Mouse (Mus musculus) cerebellum, adult 2 months (tissue): Measurements from ENCODE around the gene Rmnd1. TPM values are rescaled to one million over a fixed set of nuclear protein-coding genes. Genes with fewer than 3 reads are reported as not detected.
"Not testable (repeated sequence)": the region's sequence is repeated elsewhere in the genome, so short reads cannot be mapped to it uniquely, and the experiment has no call there.

Experiments
- DNase-seq, 2 experiments: peaks; one replicate each; pipeline ENCODE4 v3.0.0; 2021
- H3K27ac ChIP-seq: fragments of 200-500 bp; 2 replicates; pipeline ENCODE4 v1.5.1; 2012; ENCODE audit warnings: low read length, control low read depth, inconsistent platforms; ENCODE audit not compliant: insufficient read depth
- H3K27me3 ChIP-seq: fragments of 200-500 bp; 2 replicates; pipeline ENCODE4 v1.6.1; 2012; ENCODE audit warnings: inconsistent platforms, mild to moderate bottlenecking, low read length, moderate library complexity; ENCODE audit not compliant: control insufficient read depth, insufficient read depth
- H3K4me1 ChIP-seq: fragments of 200-500 bp; 2 replicates; pipeline ENCODE4 v1.6.1; 2011; ENCODE audit warnings: low read length; ENCODE audit not compliant: control insufficient read depth, insufficient read depth
- H3K4me3 ChIP-seq: fragments of 200-500 bp; replicated peaks from 2 replicates; pipeline ENCODE3; 2011; ENCODE audit warnings: mild to moderate bottlenecking, low read depth, low read length, control low read depth; ENCODE audit not compliant: insufficient read depth
- CTCF ChIP-seq: fragments of 200-500 bp; IDR thresholded peaks from 2 replicates; pipeline ENCODE4 v1.5.1; 2011; ENCODE audit warnings: low read depth, mild to moderate bottlenecking, control low read depth, low read length, moderate library complexity, borderline replicate concordance; ENCODE audit not compliant: insufficient read depth
- POLR2A ChIP-seq: fragments of 200-500 bp; IDR thresholded peaks from 2 replicates; pipeline ENCODE4 v1.6.1; 2011; ENCODE audit warnings: low read length, control low read depth, borderline replicate concordance; ENCODE audit not compliant: insufficient read depth
- WGBS: fragments of 180-500 bp; shearing (Covaris S2); methylation state at CpG from one replicate; pipeline ENCODE4 v1.1.7; 2018; 5-methylcytosine and 5-hydroxymethylcytosine counted together
- polyA plus RNA-seq: library from polyadenylated mRNA; depleted of rRNA; stranded (reverse); fragments of >200 nt; gene quantifications from 2 replicates; pipeline ENCODE4 v1.2.3, GENCODE M21; 2012

Gene Rmnd1
- polyA plus RNA-seq, 1 experiment = 92.8 TPM

- no peak for DNase-seq
- Histone ChIP-seq H3K27me3 (no peaks in the 10 kb centered on the region), H3K4me1 (no peaks in the 10 kb centered on the region), H3K27ac (no peak overlapping the region), H3K4me3 (no peak overlapping the region)
- 94% methylated on average over 2 of the region's 2 CpGs for WGBS
- TF ChIP-seq CTCF = no peak
- no peak for TF ChIP-seq POLR2A
Observed at GRCm38 (mm10) chr10:4460201-4460600, 28.0 kb upstream of the Rmnd1 start.

- no peak for TF ChIP-seq CTCF
- no peak for TF ChIP-seq POLR2A
- no peak for DNase-seq
- WGBS = 72% methylated on average over 4 of the region's 4 CpGs
- Histone ChIP-seq H3K4me3 (no peak overlapping the region), H3K4me1 (no peaks in the 10 kb centered on the region), H3K27ac (no peak overlapping the region), H3K27me3 (no peaks in the 10 kb centered on the region)
Observed at GRCm38 (mm10) chr10:4456409-4456808, 24.2 kb upstream of the Rmnd1 start.

DNA sequence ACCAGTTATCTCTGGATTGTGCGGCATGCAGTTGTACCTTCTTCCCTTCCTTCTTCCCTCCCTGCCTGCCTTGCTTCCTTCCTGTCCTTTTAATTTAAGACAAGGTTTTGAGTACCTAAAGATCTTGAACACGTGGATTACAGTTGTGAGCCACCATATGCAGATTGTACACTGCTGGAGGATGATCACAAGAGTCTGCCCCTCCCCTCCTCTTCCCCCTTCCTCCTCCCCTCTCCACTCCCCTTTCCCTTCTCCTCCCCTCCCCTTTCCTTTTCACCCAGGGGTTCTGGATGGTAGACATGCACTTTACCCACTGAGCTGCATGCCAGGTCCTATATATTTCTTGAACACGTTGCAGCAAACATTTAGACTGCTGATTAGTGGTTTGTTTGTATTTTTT, 3.2 kb upstream of the Rmnd1 start:
- no peak for DNase-seq
- H3K4me1 ChIP-seq = peaks cover 7% of the 10 kb centered on the region; the same call in 1 of the 2 replicates
- H3K4me3 ChIP-seq = no peak overlapping the region
- H3K27me3 ChIP-seq = no peaks in the 10 kb centered on the region
- WGBS = 87% methylated on average over 3 of the region's 3 CpGs
- H3K27ac ChIP-seq = no peak overlapping the region
- no peak for TF ChIP-seq POLR2A
- no peak for TF ChIP-seq CTCF

DNA sequence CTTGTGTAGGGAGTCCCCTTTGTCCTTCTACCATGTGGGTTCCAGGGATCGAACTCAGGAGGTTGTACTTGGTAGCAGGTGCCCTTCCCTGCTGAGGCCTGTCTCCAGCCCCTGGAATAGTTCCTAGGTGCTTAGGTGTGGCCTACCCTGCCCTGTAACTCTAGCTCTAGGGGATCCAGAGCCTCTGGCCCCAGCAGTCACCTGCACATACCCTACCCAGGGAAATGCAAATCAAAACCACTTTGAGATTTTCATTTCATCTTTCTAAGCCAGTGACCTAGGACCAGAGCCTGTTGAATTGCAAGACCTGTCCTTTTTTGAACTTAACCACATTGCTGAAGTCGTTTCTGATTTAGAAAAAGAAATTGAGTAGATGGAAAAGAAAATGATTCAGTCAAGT, 1.7 kb upstream of the Rmnd1 start:
- H3K27me3 ChIP-seq, H3K4me3 ChIP-seq, DNase-seq, H3K27ac ChIP-seq: not testable (repeated sequence)
- peaks cover 10% of the 10 kb centered on the region; the same call in 1 of the 2 replicates for H3K4me1 ChIP-seq
- WGBS = 85% methylated on average over 2 of the region's 2 CpGs

- H3K4me3 ChIP-seq = peak overlapping the region; percentile 77
- WGBS = 12% methylated on average over 19 of the region's 19 CpGs
- DNase-seq = no peak
- H3K27ac ChIP-seq = peak overlapping the region; percentile 64; the same call in 1 of the 2 replicates
- H3K4me1 ChIP-seq = peaks cover 10% of the 10 kb centered on the region; the same call in 1 of the 2 replicates
- H3K27me3 ChIP-seq = no peaks in the 10 kb centered on the region
- TF ChIP-seq CTCF (no peak), POLR2A (no peak)
Observed at GRCm38 (mm10) chr10:4432996-4433755, 988 bp upstream of the Rmnd1 start.

GRCm38 (mm10) chr10:4431746-4432122, 454 bp downstream of the Rmnd1 start:
- H3K27ac ChIP-seq = peak overlapping the region; percentile 96
- H3K4me3 ChIP-seq = peak overlapping the region; percentile 94
- H3K27me3 ChIP-seq = no peaks in the 10 kb centered on the region
- TF ChIP-seq CTCF = no peak
- TF ChIP-seq POLR2A = no peak
- peaks cover 10% of the 10 kb centered on the region; the same call in 1 of the 2 replicates for H3K4me1 ChIP-seq
- no peak for DNase-seq
- WGBS = 7% methylated on average over 5 of the region's 5 CpGs

DNA sequence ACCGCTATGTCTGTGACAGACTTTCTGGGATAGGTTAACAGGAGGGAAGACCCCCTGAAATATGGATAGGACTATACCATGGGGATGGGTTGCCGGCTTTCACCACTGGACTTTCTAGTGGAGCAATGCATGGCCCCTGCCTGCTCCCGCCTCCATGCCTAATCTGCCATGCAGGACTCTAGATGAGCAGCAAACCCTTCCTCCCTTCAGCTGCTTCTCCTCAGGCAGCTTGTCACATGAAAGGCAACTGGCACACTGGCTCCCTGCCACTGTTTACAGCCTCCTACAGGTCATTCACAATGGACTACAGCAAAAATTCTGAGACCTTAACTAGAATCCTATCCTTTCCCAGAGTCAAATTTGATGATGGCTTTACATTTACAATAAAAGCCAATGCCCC, 1.4 kb downstream of the Rmnd1 start:
- Histone ChIP-seq H3K4me3 (peak overlapping the region; percentile 33), H3K27ac (peak overlapping the region; percentile 66)
- TF ChIP-seq POLR2A (no peak), CTCF (no peak)

GRCm38 (mm10) chr10:4430399-4430798, 1.8 kb downstream of the Rmnd1 start:
- Histone ChIP-seq H3K4me3 (no peak overlapping the region), H3K4me1 (peaks cover 10% of the 10 kb centered on the region; the same call in 1 of the 2 replicates), H3K27ac (peak overlapping the region; percentile 66; the same call in 1 of the 2 replicates), H3K27me3 (no peaks in the 10 kb centered on the region)
- WGBS = 85% methylated on average over 8 of the region's 8 CpGs
- TF ChIP-seq POLR2A = no peak
- TF ChIP-seq CTCF = no peak
- DNase-seq = no peak

More for the DNA sequence above, 1.4 kb downstream of the Rmnd1 start:
- H3K4me1 ChIP-seq = peaks cover 10% of the 10 kb centered on the region; the same call in 1 of the 2 replicates
- WGBS = 40% methylated on average over 3 of the region's 3 CpGs
- H3K27me3 ChIP-seq = no peaks in the 10 kb centered on the region
- peak; percentile 64 to 79 for DNase-seq
